Mouse (Mus musculus) neural tube, embryonic 11.5 days (tissue): ENCODE results near the gene Vmp1. TPM values are rescaled to one million over a fixed set of nuclear protein-coding genes. Genes with fewer than 3 reads are reported as not detected.

Source experiments
- ATAC-seq: fragments of 200-750 bp; cut with Nextera tagmentation; 2 replicates; pipeline ENCODE4 v1.8.0; 2017; ENCODE audit warnings: moderate number of reproducible peaks, mild to moderate bottlenecking, moderate TSS enrichment, moderate library complexity; ENCODE audit not compliant: insufficient read depth, low FRiP score, low TSS enrichment
- DNase-seq: peaks from one replicate; pipeline ENCODE4 v3.0.0-alpha.2; 2015; ENCODE audit warnings: low spot score
- H3K27ac ChIP-seq: fragments of 300-500 bp; sonication (generic); 2 replicates; pipeline ENCODE4 v1.5.1; 2014; ENCODE audit warnings: low read depth, mild to moderate bottlenecking, low read length
- H3K27me3 ChIP-seq: fragments of 300-500 bp; sonication (generic); 2 replicates; pipeline ENCODE4 v1.6.1; 2014; ENCODE audit warnings: mild to moderate bottlenecking, low read length, mixed read lengths; ENCODE audit not compliant: control insufficient read depth, insufficient read depth
- H3K36me3 ChIP-seq: fragments of 300-500 bp; sonication (generic); 2 replicates; pipeline ENCODE4 v1.6.1; 2014; ENCODE audit warnings: mild to moderate bottlenecking, low read length, moderate library complexity, mixed read lengths; ENCODE audit not compliant: control insufficient read depth, insufficient read depth
- H3K4me1 ChIP-seq: fragments of 300-500 bp; sonication (generic); 2 replicates; pipeline ENCODE4 v1.6.1; 2014; ENCODE audit warnings: low read length, mixed read lengths; ENCODE audit not compliant: control insufficient read depth, insufficient read depth
- H3K4me2 ChIP-seq: fragments of 300-500 bp; sonication (generic); 2 replicates; pipeline ENCODE4 v1.6.1; 2014; ENCODE audit warnings: low read depth, mild to moderate bottlenecking, moderate library complexity
- H3K4me3 ChIP-seq: fragments of 300-500 bp; sonication (generic); 2 replicates; pipeline ENCODE4 v1.5.1; 2014; ENCODE audit warnings: low read depth, low read length
- H3K9ac ChIP-seq: fragments of 300-500 bp; sonication (generic); 2 replicates; pipeline ENCODE4 v1.6.1; 2014; ENCODE audit warnings: mild to moderate bottlenecking, low read length
- H3K9me3 ChIP-seq: fragments of 300-500 bp; sonication (generic); 2 replicates; pipeline ENCODE4 v1.6.1; 2016; ENCODE audit warnings: low read length; ENCODE audit not compliant: control insufficient read depth
- WGBS: fragments of 180-500 bp; shearing (Covaris S2); extraction: QIAGEN DNeasy Blood & Tissue Kit; methylation state at CpG from one replicate; pipeline ENCODE4 v1.1.7; 2014; 5-methylcytosine and 5-hydroxymethylcytosine counted together
- polyA plus RNA-seq: library from polyadenylated mRNA; unstranded; fragments of >200 nt; fragmentation: Nextera tagmentation; extraction: Ambion mirVana; gene quantifications from 2 replicates; pipeline ENCODE4 v1.2.1, GENCODE M21; 2014

Gene Vmp1
- polyA plus RNA-seq, 1 experiment from 2014 or later: 103 TPM

GRCm38 (mm10) chr11:86681423-86681822 is 2.2 kb downstream of the Vmp1 start:
- WGBS: 93% methylated on average over 3 of the region's 3 CpGs
- H3K9me3 ChIP-seq: no peaks in the 10 kb centered on the region
- H3K27me3 ChIP-seq: no peaks in the 10 kb centered on the region
- H3K4me3 ChIP-seq: no peak overlapping the region
- no peak overlapping the region for H3K9ac ChIP-seq
- peaks cover 19% of the 10 kb centered on the region for H3K4me1 ChIP-seq
- ATAC-seq (no peak), DNase-seq (no peak)
- H3K4me2 ChIP-seq: no peak overlapping the region
- no peaks in the 10 kb centered on the region for H3K36me3 ChIP-seq
- no peak overlapping the region for H3K27ac ChIP-seq

GRCm38 (mm10) chr11:86680729-86681128 is 2.9 kb downstream of the Vmp1 start:
- H3K36me3 ChIP-seq: no peaks in the 10 kb centered on the region
- no peaks in the 10 kb centered on the region for H3K9me3 ChIP-seq
- H3K4me2 ChIP-seq: no peak overlapping the region
- H3K27ac ChIP-seq: no peak overlapping the region
- H3K4me3 ChIP-seq: no peak overlapping the region
- peaks cover 19% of the 10 kb centered on the region for H3K4me1 ChIP-seq
- no peaks in the 10 kb centered on the region for H3K27me3 ChIP-seq
- no peak for DNase-seq
- WGBS: 95% methylated on average over 3 of the region's 3 CpGs
- ATAC-seq: no peak
- no peak overlapping the region for H3K9ac ChIP-seq

- Histone ChIP-seq H3K36me3 (no peaks in the 10 kb centered on the region), H3K4me1 (peaks cover 7% of the 10 kb centered on the region), H3K9me3 (no peaks in the 10 kb centered on the region), H3K27ac (no peak overlapping the region), H3K27me3 (no peaks in the 10 kb centered on the region), H3K4me3 (no peak overlapping the region), H3K9ac (no peak overlapping the region), H3K4me2 (no peak overlapping the region)
- 76% methylated on average over 5 of the region's 5 CpGs for WGBS
- DNase-seq (no peak), ATAC-seq (no peak)
Measured at GRCm38 (mm10) chr11:86678957-86679356, 4.7 kb downstream of the Vmp1 start.

GRCm38 (mm10) chr11:86675520-86675919 is 8.1 kb downstream of the Vmp1 start:
- H3K9ac ChIP-seq: no peak overlapping the region
- H3K36me3 ChIP-seq: no peaks in the 10 kb centered on the region
- DNase-seq: no peak
- ATAC-seq: no peak
- 92% methylated on average over 4 of the region's 4 CpGs for WGBS
- no peak overlapping the region for H3K27ac ChIP-seq
- H3K4me2 ChIP-seq: no peak overlapping the region
- H3K4me3 ChIP-seq: no peak overlapping the region
- H3K9me3 ChIP-seq: no peaks in the 10 kb centered on the region
- H3K4me1 ChIP-seq: no peaks in the 10 kb centered on the region
- no peaks in the 10 kb centered on the region for H3K27me3 ChIP-seq

- Histone ChIP-seq H3K9ac (no peak overlapping the region), H3K9me3 (no peaks in the 10 kb centered on the region), H3K4me2 (no peak overlapping the region), H3K27me3 (no peaks in the 10 kb centered on the region), H3K4me3 (no peak overlapping the region), H3K4me1 (no peaks in the 10 kb centered on the region), H3K27ac (no peak overlapping the region), H3K36me3 (no peaks in the 10 kb centered on the region)
- ATAC-seq: no peak
- DNase-seq: no peak
- 86% methylated on average over 3 of the region's 3 CpGs for WGBS
Measured at GRCm38 (mm10) chr11:86672772-86673171, 10.9 kb downstream of the Vmp1 start.

- no peaks in the 10 kb centered on the region for H3K4me1 ChIP-seq
- no peak for ATAC-seq
- 73% methylated on average over 3 of the region's 3 CpGs for WGBS
Measured at GRCm38 (mm10) chr11:86671041-86671675, 12.5 kb downstream of the Vmp1 start.

GRCm38 (mm10) chr11:86668169-86668568 is 15.5 kb downstream of the Vmp1 start:
- Histone ChIP-seq H3K4me1 (no peaks in the 10 kb centered on the region), H3K9me3 (no peaks in the 10 kb centered on the region), H3K4me2 (no peak overlapping the region), H3K36me3 (peaks cover 3% of the 10 kb centered on the region; the same call in 1 of the 2 replicates), H3K9ac (no peak overlapping the region), H3K27me3 (no peaks in the 10 kb centered on the region), H3K4me3 (no peak overlapping the region), H3K27ac (no peak overlapping the region)
- DNase-seq (no peak), ATAC-seq (no peak)
- 93% methylated on average over 3 of the region's 3 CpGs for WGBS

More at GRCm38 (mm10) chr11:86671041-86671675, 12.5 kb downstream of the Vmp1 start:
- no peaks in the 10 kb centered on the region for H3K27me3 ChIP-seq
- no peaks in the 10 kb centered on the region for H3K36me3 ChIP-seq
- no peak for DNase-seq
- H3K4me2 ChIP-seq: no peak overlapping the region
- H3K9ac ChIP-seq: no peak overlapping the region
- H3K27ac ChIP-seq: no peak overlapping the region
- no peaks in the 10 kb centered on the region for H3K9me3 ChIP-seq
- no peak overlapping the region for H3K4me3 ChIP-seq

- H3K4me1 ChIP-seq: no peaks in the 10 kb centered on the region
- H3K27ac ChIP-seq: no peak overlapping the region
- ATAC-seq: no peak
- H3K4me3 ChIP-seq: no peak overlapping the region
- H3K4me2 ChIP-seq: no peak overlapping the region
- H3K9me3 ChIP-seq: no peaks in the 10 kb centered on the region
- H3K9ac ChIP-seq: no peak overlapping the region
- H3K27me3 ChIP-seq: no peaks in the 10 kb centered on the region
- DNase-seq: no peak
- peaks cover 3% of the 10 kb centered on the region; the same call in 1 of the 2 replicates for H3K36me3 ChIP-seq
- WGBS: 93% methylated on average over 2 of the region's 2 CpGs
Measured at GRCm38 (mm10) chr11:86667553-86667952, 16.1 kb downstream of the Vmp1 start.

GRCm38 (mm10) chr11:86664406-86664805 is 19.2 kb downstream of the Vmp1 start:
- Histone ChIP-seq H3K27me3 (no peaks in the 10 kb centered on the region), H3K9me3 (no peaks in the 10 kb centered on the region), H3K4me1 (no peaks in the 10 kb centered on the region), H3K27ac (no peak overlapping the region), H3K4me2 (no peak overlapping the region), H3K9ac (no peak overlapping the region), H3K4me3 (no peak overlapping the region), H3K36me3 (peaks cover 3% of the 10 kb centered on the region; the same call in 1 of the 2 replicates)
- WGBS: 95% methylated on average over 3 of the region's 3 CpGs
- ATAC-seq (no peak), DNase-seq (no peak)
